Mouse (Mus musculus) MEL (cell line): ENCODE measurements around the gene Bmpr1b. TPM values are rescaled to one million over a fixed set of nuclear protein-coding genes. Genes with fewer than 3 reads are reported as not detected.

ENCODE experiments used
- DNase-seq: peaks from one replicate; pipeline ENCODE4 v3.0.0; 2011; ENCODE audit warnings: low read depth, low spot score
- H3K27ac ChIP-seq: 2 replicates; pipeline ENCODE4 v1.5.1; 2012; ENCODE audit warnings: low read depth, mild to moderate bottlenecking, control low read depth, low read length, moderate library complexity; ENCODE audit not compliant: control insufficient read depth
- H3K27me3 ChIP-seq, 2 experiments: fragments of 150-350 bp in 1 of 2; sonication (generic) in 1 of 2; 2 replicates each; pipeline ENCODE4 v1.6.1; 2012; ENCODE audit warnings: low read length in 2 of 2, mild to moderate bottlenecking in 2 of 2, improper control_type of control experiment in 1 of 2, moderate library complexity in 1 of 2; ENCODE audit not compliant: insufficient read depth in 2 of 2, control insufficient read depth in 1 of 2
- H3K36me3 ChIP-seq, 2 experiments: 2 replicates each; pipeline ENCODE4 v1.6.1; 2012 to 2014; ENCODE audit warnings: low read length in 2 of 2, improper control_type of control experiment in 1 of 2, inconsistent platforms in 1 of 2, mild to moderate bottlenecking in 1 of 2; ENCODE audit not compliant: insufficient read depth in 2 of 2, control insufficient read depth in 1 of 2
- H3K4me1 ChIP-seq, 2 experiments: fragments of 150-350 bp in 1 of 2; sonication (generic) in 1 of 2; 2 replicates each; pipeline ENCODE4 v1.6.1; 2012; ENCODE audit warnings: low read length in 2 of 2, improper control_type of control experiment in 1 of 2, mild to moderate bottlenecking in 1 of 2; ENCODE audit not compliant: insufficient read depth in 2 of 2, control insufficient read depth in 1 of 2
- H3K4me3 ChIP-seq, 2 experiments: fragments of 150-350 bp in 1 of 2; sonication (generic) in 1 of 2; 2 replicates each; pipeline ENCODE4 v1.5.1; 2012; ENCODE audit warnings: low read depth in 2 of 2, low read length in 2 of 2, mild to moderate bottlenecking in 2 of 2, moderate library complexity in 2 of 2, control low read depth in 1 of 2, improper control_type of control experiment in 1 of 2; ENCODE audit not compliant: control insufficient read depth in 1 of 2, insufficient read depth in 1 of 2
- H3K79me2 ChIP-seq: 2 replicates; pipeline ENCODE4 v1.6.1; 2012; ENCODE audit warnings: mild to moderate bottlenecking, low read length, moderate library complexity; ENCODE audit not compliant: control insufficient read depth, poor library complexity, insufficient read depth
- H3K9ac ChIP-seq: 2 replicates; pipeline ENCODE4 v1.6.1; 2012; ENCODE audit warnings: low read depth, mild to moderate bottlenecking, control low read depth, low read length, moderate library complexity; ENCODE audit not compliant: control insufficient read depth, poor library complexity, severe bottlenecking
- H3K9me3 ChIP-seq: fragments of 150-350 bp; sonication (generic); replicated peaks from 2 replicates; pipeline ENCODE4 v1.6.1; 2012; ENCODE audit warnings: mild to moderate bottlenecking, low read length, improper control_type of control experiment, moderate library complexity; ENCODE audit not compliant: insufficient read depth
- CHD1 ChIP-seq: IDR thresholded peaks from 2 replicates; pipeline ENCODE4 v1.6.1; 2012; ENCODE audit warnings: low read depth, mild to moderate bottlenecking, inconsistent platforms, low read length, improper control_type of control experiment
- CTCF ChIP-seq, 3 experiments: IDR thresholded peaks in 2 of 3; conservative IDR thresholded peaks in 1 of 3; 2 replicates each; pipeline ENCODE4 v1.5.1; 2011 to 2012; ENCODE audit warnings: low read length in 3 of 3, low read depth in 2 of 3, mild to moderate bottlenecking in 2 of 3, improper control_type of control experiment in 1 of 3, inconsistent platforms in 1 of 3, mixed read lengths in 1 of 3, moderate library complexity in 1 of 3; ENCODE audit not compliant: control insufficient read depth in 1 of 3, insufficient read depth in 1 of 3, poor library complexity in 1 of 3, severe bottlenecking in 1 of 3
- ELF1 ChIP-seq: IDR thresholded peaks from 2 replicates; pipeline ENCODE4 v1.6.1; 2014; ENCODE audit warnings: low read depth, mild to moderate bottlenecking, inconsistent platforms, low read length, improper control_type of control experiment, moderate library complexity
- EP300 ChIP-seq, 2 experiments: IDR thresholded peaks; 2 replicates each; pipeline ENCODE4 v1.6.1; 2011; ENCODE audit warnings: improper control_type of control experiment in 2 of 2, low read length in 2 of 2, low read depth in 1 of 2, mild to moderate bottlenecking in 1 of 2
- GATA1 ChIP-seq: IDR thresholded peaks from 2 replicates; pipeline ENCODE4 v1.6.1; 2011; ENCODE audit warnings: low read depth, low read length, improper control_type of control experiment
- HCFC1 ChIP-seq: IDR thresholded peaks from 2 replicates; pipeline ENCODE4 v1.6.1; 2012; ENCODE audit warnings: low read depth, mild to moderate bottlenecking, inconsistent platforms, low read length, improper control_type of control experiment, moderate library complexity
- JUND ChIP-seq: IDR thresholded peaks from 2 replicates; pipeline ENCODE4 v1.6.1; 2011; ENCODE audit warnings: low read depth, mild to moderate bottlenecking, improper control_type of control experiment, low read length
- MAX ChIP-seq: IDR thresholded peaks from 2 replicates; pipeline ENCODE4 v1.6.1; 2011; ENCODE audit warnings: low read length, improper control_type of control experiment
- MEF2A ChIP-seq: IDR thresholded peaks from 2 replicates; pipeline ENCODE4 v1.6.1; 2014; ENCODE audit warnings: low read depth, mild to moderate bottlenecking, inconsistent platforms, low read length, improper control_type of control experiment; ENCODE audit not compliant: poor library complexity, insufficient replicate concordance, severe bottlenecking; ENCODE audit errors: extremely low read depth
- NELFE ChIP-seq: IDR thresholded peaks from 2 replicates; pipeline ENCODE4 v1.6.1; 2011; ENCODE audit warnings: low read depth, low read length, improper control_type of control experiment
- POLR2A ChIP-seq, 2 experiments: IDR thresholded peaks; 2 replicates each; pipeline ENCODE4 v1.6.1; 2011 to 2012; ENCODE audit warnings: low read length in 2 of 2, mild to moderate bottlenecking in 2 of 2, control low read depth in 1 of 2, improper control_type of control experiment in 1 of 2, low read depth in 1 of 2, moderate library complexity in 1 of 2; ENCODE audit not compliant: control insufficient read depth in 1 of 2, insufficient read depth in 1 of 2, poor library complexity in 1 of 2
- RAD21 ChIP-seq: IDR thresholded peaks from 2 replicates; pipeline ENCODE4 v1.6.1; 2011; ENCODE audit warnings: mild to moderate bottlenecking, low read depth, low read length, improper control_type of control experiment
- SIN3A ChIP-seq: IDR thresholded peaks from 2 replicates; pipeline ENCODE4 v1.6.1; 2012; ENCODE audit warnings: low read length, improper control_type of control experiment, inconsistent platforms
- SMC3 ChIP-seq: IDR thresholded peaks from 2 replicates; pipeline ENCODE4 v1.6.1; 2011; ENCODE audit warnings: low read depth, low read length, improper control_type of control experiment
- TAL1 ChIP-seq: IDR thresholded peaks from 2 replicates; pipeline ENCODE4 v1.6.1; 2012; ENCODE audit warnings: mild to moderate bottlenecking, inconsistent platforms, low read length, moderate library complexity, mixed read lengths
- TCF12 ChIP-seq: IDR thresholded peaks from 2 replicates; pipeline ENCODE4 v1.6.1; 2014; ENCODE audit warnings: low read depth, mild to moderate bottlenecking, inconsistent platforms, low read length, improper control_type of control experiment, moderate library complexity
- USF1 ChIP-seq: IDR thresholded peaks from 2 replicates; pipeline ENCODE4 v1.6.1; 2014; ENCODE audit warnings: low read depth, mild to moderate bottlenecking, inconsistent platforms, low read length, improper control_type of control experiment, moderate library complexity
- USF2 ChIP-seq, 2 experiments: IDR thresholded peaks; 2 replicates each; pipeline ENCODE4 v1.6.1; 2011 to 2012; ENCODE audit warnings: improper control_type of control experiment in 2 of 2, low read length in 2 of 2, borderline replicate concordance in 1 of 2, inconsistent platforms in 1 of 2, low read depth in 1 of 2, mild to moderate bottlenecking in 1 of 2; ENCODE audit not compliant: insufficient read depth in 1 of 2
- ZC3H11A ChIP-seq: IDR thresholded peaks from 2 replicates; pipeline ENCODE4 v1.6.1; 2012; ENCODE audit warnings: low read depth, mild to moderate bottlenecking, inconsistent platforms, low read length, improper control_type of control experiment
- ZKSCAN1 ChIP-seq: IDR thresholded peaks from 2 replicates; pipeline ENCODE4 v1.6.1; 2012; ENCODE audit warnings: low read depth, mild to moderate bottlenecking, inconsistent platforms, low read length, improper control_type of control experiment, moderate library complexity
- ZMIZ1 ChIP-seq: IDR thresholded peaks from 2 replicates; pipeline ENCODE4 v1.6.1; 2012; ENCODE audit warnings: low read depth, mild to moderate bottlenecking, inconsistent platforms, low read length, improper control_type of control experiment, moderate library complexity
- polyA plus RNA-seq, 2 experiments: library from polyadenylated mRNA; stranded (reverse) in 1 of 2; unstranded in 1 of 2; fragments of >175 nt in 1 of 2; fragments of >200 nt in 1 of 2; gene quantifications; 2 replicates each; pipeline versions ENCODE4 v1.2.1 to v1.2.4; 2012; ENCODE audit warnings: low replicate concordance in 2 of 2, low read depth in 1 of 2; ENCODE audit not compliant: insufficient read length in 2 of 2, insufficient read depth in 1 of 2, missing spikeins in 1 of 2
- total RNA-seq: library from RNA; depleted of rRNA; stranded (reverse); fragments of 300-350 nt; gene quantifications from 2 replicates; pipeline ENCODE4 v1.2.3, GENCODE M21; 2012

Gene Bmpr1b
- total and polyA plus RNA-seq, 3 experiments, result not detected

GRCm38 (mm10) chr3:141810944-141811343, 358.3 kb downstream of the Bmpr1b start:
- Histone ChIP-seq H3K9ac (no peak overlapping the region), H3K27me3 (no peaks in the 10 kb centered on the region), H3K4me3 (no peak overlapping the region), H3K4me1 (no peaks in the 10 kb centered on the region), H3K9me3 (no peaks in the 10 kb centered on the region), H3K27ac (no peak overlapping the region), H3K36me3 (no peaks in the 10 kb centered on the region), H3K79me2 (no peaks in the 10 kb centered on the region)
- TF ChIP-seq SMC3 (no peak), CHD1 (no peak), RAD21 (no peak), TCF12 (no peak), NELFE (no peak), GATA1 (no peak), JUND (no peak), ELF1 (no peak), USF2 (IDR thresholded peaks at IDR 0.05; ENCODE audit: borderline replicate concordance in 1 of 2, insufficient read depth in 1 of 2, low read depth in 1 of 2, low read length in 2 of 2) (no peak), TAL1 (no peak), ZMIZ1 (no peak), HCFC1 (no peak), POLR2A (IDR thresholded peaks at IDR 0.05; ENCODE audit: control insufficient read depth in 1 of 2, insufficient read depth in 1 of 2, low read depth in 1 of 2, low read length in 2 of 2, poor library complexity in 1 of 2) (no peak)
- no peak for DNase-seq

- no peak overlapping the region for H3K4me3 ChIP-seq
- H3K4me1 ChIP-seq, result no peaks in the 10 kb centered on the region
- no peak overlapping the region for H3K9ac ChIP-seq
- no peak for DNase-seq
- no peaks in the 10 kb centered on the region for H3K36me3 ChIP-seq
- no peak overlapping the region for H3K27ac ChIP-seq
- no peaks in the 10 kb centered on the region for H3K79me2 ChIP-seq
- TF ChIP-seq ELF1 (no peak), CTCF (IDR thresholded peaks at IDR 0.05 in 2 of 3, conservative IDR thresholded peaks at IDR 0.05 in 1 of 3; ENCODE audit: control insufficient read depth in 1 of 3, insufficient read depth in 1 of 3, low read depth in 2 of 3, low read length in 3 of 3, poor library complexity in 1 of 3, severe bottlenecking in 1 of 3) (no peak), MEF2A (no peak), SIN3A (no peak), NELFE (no peak), ZC3H11A (no peak), TCF12 (no peak), MAX (no peak), ZKSCAN1 (no peak), USF1 (no peak), EP300 (IDR thresholded peaks at IDR 0.05; ENCODE audit: low read depth in 1 of 2, low read length in 2 of 2) (no peak), USF2 (IDR thresholded peaks at IDR 0.05; ENCODE audit: borderline replicate concordance in 1 of 2, insufficient read depth in 1 of 2, low read depth in 1 of 2, low read length in 2 of 2) (no peak), HCFC1 (no peak)
- H3K9me3 ChIP-seq, result no peaks in the 10 kb centered on the region
- H3K27me3 ChIP-seq, result no peaks in the 10 kb centered on the region
These were observed 359.6 kb downstream of the Bmpr1b start for GRCm38 (mm10) chr3:141809581-141809980.
